Mouse (Mus musculus) heart, adult 2 months (tissue): Measurements from ENCODE around the gene Zfp661.

Experiments used
- CTCF ChIP-seq: fragments of 200-600 bp; IDR thresholded peaks from 2 replicates; pipeline ENCODE4 v1.8.1; 2022; ENCODE audit warnings: antibody characterized with exemption, mild to moderate bottlenecking, moderate library complexity
- EP300 ChIP-seq: fragments of 200-500 bp; IDR thresholded peaks from 2 replicates; pipeline ENCODE4 v1.6.1; 2011; ENCODE audit warnings: low read depth, low read length, control low read depth; ENCODE audit not compliant: insufficient read depth
- POLR2A ChIP-seq: fragments of 200-500 bp; IDR thresholded peaks from 2 replicates; pipeline ENCODE4 v1.6.1; 2011; ENCODE audit warnings: mild to moderate bottlenecking, low read depth, low read length, control low read depth; ENCODE audit not compliant: insufficient read depth

DNA sequence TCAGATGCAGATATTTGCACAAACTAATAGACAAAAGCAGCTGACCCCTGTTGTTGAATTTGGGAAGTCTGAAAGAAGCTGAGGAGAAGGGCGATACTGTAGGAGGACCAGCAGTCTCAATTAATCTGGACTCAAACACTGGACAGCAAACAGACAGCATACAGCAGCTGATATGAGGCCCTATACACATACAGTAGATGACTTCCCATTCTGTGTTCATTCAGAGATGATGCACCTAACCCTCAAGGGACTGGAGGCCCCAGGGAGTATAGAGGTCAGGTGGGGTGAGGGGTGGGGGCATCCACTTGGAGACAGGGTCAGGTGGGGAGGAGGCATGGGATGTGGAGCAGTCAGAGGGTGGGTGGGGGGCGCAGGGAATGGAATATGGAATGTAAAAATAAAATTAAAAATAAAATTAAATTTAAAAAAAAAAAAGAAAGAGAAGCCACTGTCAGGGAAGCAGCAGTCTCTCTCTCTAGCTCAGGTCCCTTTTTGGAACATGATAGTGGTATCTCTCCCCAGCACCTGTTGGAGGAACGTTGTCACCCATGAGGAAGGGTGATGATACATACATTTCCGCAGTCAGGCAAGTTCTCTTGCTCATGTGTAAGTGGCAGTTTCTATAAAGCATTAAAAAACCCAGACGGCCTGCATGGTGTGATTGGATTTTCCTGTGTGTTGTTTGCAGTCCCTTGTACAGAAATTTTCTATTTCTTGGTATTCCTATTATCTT, 38.4 kb downstream of the Zfp661 start:
- TF ChIP-seq CTCF = no peak
- no peak for TF ChIP-seq POLR2A
- no peak for TF ChIP-seq EP300
